24 mouse cellular contexts compared by ENCODE assay signal in genomic region chr3:123042308-123042707, GRCm38 (mm10). TPM values are rescaled to one million over a fixed set of nuclear protein-coding genes. Genes with fewer than 3 reads are reported as not detected.
DNase-seq lines count a peak whose midpoint lies in the region; TF ChIP-seq lines count a peak whose summit lies in the region.
"Had no signal": no experiment of that assay in that cellular context is flagged by ENCODE, and none has a peak within 500 bp of the region (broad histone marks: within the 10 kb centered on the region; RNA-seq: fewer than 3 reads in every experiment).

No protein-coding gene starts in this region.

- peak overlapping the region; percentile 43 for H3K4me2 ChIP-seq in myocyte (ENCODE audit: low read depth)
- H3K4me2 ChIP-seq: embryonic facial prominence, embryonic 12.5 days; forebrain, embryonic 13.5 days; forebrain, embryonic 15.5 days had no signal

- no peak overlapping the region for H3K4me3 ChIP-seq in C2C12 (ENCODE audit: insufficient read depth, poor library complexity, severe bottlenecking)
- no peak overlapping the region for H3K4me3 ChIP-seq in myocyte
- H3K4me3 ChIP-seq: embryonic facial prominence, embryonic 10.5 days; embryonic facial prominence, embryonic 12.5 days; forebrain, embryonic 13.5 days; forebrain, embryonic 15.5 days had no signal

- TF ChIP-seq CTCF in C2C12 (IDR thresholded peaks at IDR 0.05; ENCODE audit: control insufficient read depth, insufficient read depth, insufficient read length), result no peak

- no peaks in the 10 kb centered on the region for H3K36me3 ChIP-seq in C2C12 (ENCODE audit: control insufficient read depth, insufficient read depth)
- H3K36me3 ChIP-seq in myocyte (ENCODE audit: control insufficient read depth, insufficient read depth), result no peaks in the 10 kb centered on the region
- H3K36me3 ChIP-seq: embryonic facial prominence, embryonic 10.5 days; embryonic facial prominence, embryonic 12.5 days; forebrain, embryonic 15.5 days; G1E had no signal

- no peaks in the 10 kb centered on the region for H3K79me2 ChIP-seq in C2C12 (ENCODE audit: control insufficient read depth, insufficient read depth)
- H3K79me2 ChIP-seq in myocyte (ENCODE audit: control insufficient read depth, insufficient read depth), result no peaks in the 10 kb centered on the region

- intact Hi-C loops in heart, postnatal 10 days (cut with DNase I), result no loop called here

- peak; percentile 37 for DNase-seq in 3T3-L1 (ENCODE audit: low read depth, low spot score)
- DNase-seq in heart, postnatal 10 days, result no peak
- DNase-seq in frontal cortex, postnatal 14 days (ENCODE audit: low spot score in 2 of 2), result no peak
- DNase-seq: adrenal gland, adult 8-10 months; adrenal gland, postnatal 14 days; adrenal gland, postnatal 36 days; B cell, adult 2 months; cerebellum, adult 11-12 months; cerebellum, adult 2 months; cerebellum, adult 9-10 months; cerebellum, postnatal 10 days; cerebellum, postnatal 25 days; forebrain, postnatal 0 days had no signal

- H3K79me3 ChIP-seq in C2C12 (ENCODE audit: low read depth), result no peaks in the 10 kb centered on the region

- no peak overlapping the region for H3ac ChIP-seq in C2C12 (ENCODE audit: control insufficient read depth, insufficient read length, low read depth)
- no peak overlapping the region for H3ac ChIP-seq in myocyte (ENCODE audit: control insufficient read depth, insufficient read length)

- TF ChIP-seq POLR2A in myocyte (IDR thresholded peaks at IDR 0.05; ENCODE audit: insufficient read length, low read depth), result no peak

- H3K27me3 ChIP-seq in C2C12 (ENCODE audit: control insufficient read depth, insufficient read depth, insufficient read length), result no peaks in the 10 kb centered on the region
- no peaks in the 10 kb centered on the region for H3K27me3 ChIP-seq in myocyte (ENCODE audit: control insufficient read depth, insufficient read depth, insufficient read length)
- H3K27me3 ChIP-seq: embryonic facial prominence, embryonic 12.5 days; forebrain, embryonic 13.5 days; forebrain, embryonic 15.5 days; Patski had no signal

TF ChIP-seq in C2C12, 6 proteins besides CTCF, POLR2A, EP300 and RAD21:
- no peak for TF ChIP-seq CEBPB (IDR thresholded peaks at IDR 0.05; ENCODE audit: low read depth)
- peak; percentile 21 for TF ChIP-seq FOSL1 (IDR thresholded peaks at IDR 0.05; ENCODE audit: insufficient read depth, low read length, poor library complexity, severe bottlenecking)
TF ChIP-seq in C2C12: peak in this region for 1.

TF ChIP-seq in myocyte, 11 proteins besides CTCF, POLR2A, EP300 and RAD21:
- TF ChIP-seq REST (IDR thresholded peaks at IDR 0.05; ENCODE audit: insufficient read depth, insufficient read length), result no peak

RNA-seq across cellular contexts. Expression of gene Myoz2, which starts 7.5 kb away (rescaled TPM):
- 0.06 TPM for polyA plus RNA-seq in C2C12 (2012; fragmentation: generic; extraction: Trizol)
- 134 TPM for polyA plus RNA-seq in myocyte (2012; fragmentation: generic; extraction: Trizol)
- total RNA-seq in heart, postnatal 10 days (2021), result 1,000 to 10,000 TPM; 1,201 to 1,221 TPM
- total RNA-seq: adrenal gland, postnatal 14 days had no signal
- polyA plus RNA-seq: activated CD4-positive, CD25-positive, alpha-beta regulatory T cell, adult 4 months; cortical plate, adult 2 months; embryonic facial prominence, embryonic 10.5 days; forebrain, embryonic 11.5 days; forebrain, embryonic 13.5 days; forebrain, embryonic 15.5 days; forebrain, postnatal 0 days; G1E had no signal

RNA-seq across cellular contexts. Expression of gene Usp53, which starts 58.0 kb away (rescaled TPM):
- 1.7 TPM for polyA plus RNA-seq in C2C12 (2012; fragmentation: generic; extraction: Trizol)
- 1.7 TPM for polyA plus RNA-seq in myocyte (2012; fragmentation: generic; extraction: Trizol)
- 1 to 10 TPM; 8.3 to 8.4 TPM for total RNA-seq in heart, postnatal 10 days (2021)

Comparison
In these comparisons a context has a peak if more than half of its experiments do, and no peak if none do; other contexts are left out.
1. RNA of gene Myoz2, which starts 7.5 kb away (polyA plus RNA-seq): 134 TPM in myocyte (single experiment); 0.06 TPM in C2C12 (single experiment); every median in the first group is over 100 times any median in the second.